Mouse (Mus musculus): ENCODE results near the gene Drg1.

Drg1 gene

DNA sequence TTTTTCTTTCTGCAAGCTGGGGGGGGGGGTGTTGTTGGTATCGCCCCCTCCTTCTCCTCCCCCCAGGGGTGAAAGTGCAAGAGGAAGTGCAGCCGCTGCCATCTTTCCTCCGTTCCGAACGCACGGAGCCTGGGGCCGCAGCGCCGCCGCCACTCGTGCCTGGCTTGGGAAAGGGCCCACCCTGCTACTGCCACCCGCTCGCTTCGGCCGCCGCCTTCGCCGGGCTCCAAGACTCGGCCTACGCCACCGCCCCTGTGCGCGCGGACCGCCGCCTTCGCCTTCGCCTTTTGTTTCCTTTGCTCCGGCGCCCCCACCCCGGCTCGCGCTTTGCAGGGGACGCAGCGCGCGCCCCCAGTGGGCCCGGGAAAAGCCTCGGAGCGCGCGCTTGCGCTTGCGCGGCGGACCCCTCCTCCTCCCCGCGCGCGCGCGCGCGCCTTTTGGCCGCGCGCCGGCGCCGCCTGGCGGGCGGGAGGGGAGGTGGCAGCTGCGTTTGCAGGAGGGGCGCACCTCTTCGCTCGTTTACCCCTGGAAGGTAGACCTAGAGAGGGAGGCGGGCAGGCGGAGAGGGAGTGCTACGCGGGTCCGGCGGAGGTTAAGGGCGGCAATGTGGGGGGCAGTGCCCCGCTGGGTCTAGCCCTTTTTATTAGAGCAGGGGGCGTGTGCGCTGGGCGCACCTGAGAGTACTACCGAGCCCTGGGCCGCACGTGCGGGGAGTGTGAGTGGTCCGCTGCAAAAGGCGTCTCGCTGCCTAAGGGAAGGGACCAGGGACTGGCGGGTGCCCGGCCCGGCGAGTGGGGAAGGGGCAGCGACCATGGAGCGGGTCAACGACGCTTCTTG, 23.8 kb upstream of the Drg1 start:
- DNase-seq = peak; percentile 90

DNA sequence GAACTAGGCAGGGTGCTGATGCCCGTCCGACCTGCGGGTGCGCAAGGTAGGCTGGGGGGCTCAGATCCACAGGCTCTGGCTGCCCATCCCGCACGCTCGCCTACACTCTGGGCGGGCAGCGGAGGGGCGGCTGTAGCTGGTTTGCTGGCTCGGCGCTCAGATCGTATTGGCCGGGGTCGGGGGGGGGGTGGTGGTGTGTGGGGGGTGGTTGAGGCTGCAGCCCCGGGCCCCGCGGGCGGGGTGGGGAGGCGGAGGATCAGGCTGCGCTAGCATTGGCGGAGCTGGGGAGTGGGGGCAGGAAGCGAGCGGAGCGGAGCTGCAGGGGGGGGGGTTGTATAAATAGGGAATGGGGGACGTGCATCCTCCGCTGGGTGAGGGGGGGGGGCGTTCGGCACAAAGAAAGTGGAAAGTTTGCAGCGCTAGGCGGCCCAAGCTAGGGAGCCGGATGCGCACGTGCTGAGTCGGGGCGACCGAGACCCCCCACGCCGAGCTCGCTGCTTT, 23.1 kb upstream of the Drg1 start:
- DNase-seq = no peak

DNA sequence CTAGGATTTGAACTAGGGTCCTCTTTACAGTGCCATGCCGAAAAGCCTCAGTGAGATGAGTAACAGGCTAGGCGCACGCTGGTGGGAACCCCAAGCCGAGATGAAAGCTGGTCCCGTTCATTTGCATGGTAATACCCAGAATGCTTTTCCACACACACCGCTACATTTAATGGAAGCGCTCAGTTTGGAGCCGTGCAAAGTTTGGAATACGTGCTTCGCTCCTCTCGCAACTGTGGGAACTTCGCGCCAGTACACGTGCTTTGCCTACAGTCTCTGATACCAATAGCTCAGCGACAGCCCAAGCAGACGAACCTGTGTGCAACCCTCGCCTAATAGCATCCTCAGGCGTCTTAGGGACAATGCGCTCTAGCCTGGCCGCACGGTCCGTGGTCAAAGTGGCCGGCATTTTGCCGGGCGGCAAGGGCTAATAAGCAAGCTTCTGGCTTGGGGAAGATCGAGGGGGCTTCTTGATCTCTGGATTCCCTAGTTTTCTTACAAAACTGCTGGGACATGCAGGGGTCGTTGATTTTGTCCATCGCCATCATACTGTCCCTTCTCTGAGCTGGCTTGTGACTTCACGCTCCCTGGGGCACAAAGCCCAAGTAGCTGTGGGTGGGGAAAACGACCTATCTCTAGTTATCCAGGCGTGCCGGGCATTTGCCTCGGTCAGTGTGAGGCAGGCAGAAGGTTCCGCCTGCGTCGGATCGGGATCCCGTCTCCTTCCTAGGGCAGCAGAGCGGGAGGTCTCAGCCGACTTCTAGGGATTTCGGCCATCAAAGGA, 22.5 kb upstream of the Drg1 start, which contains the start of gene Patz1:
Gene Patz1 (plus strand): TSS at position 354 of the 781 bp plus-strand sequence.
- peak; percentile 77 for DNase-seq

DNA sequence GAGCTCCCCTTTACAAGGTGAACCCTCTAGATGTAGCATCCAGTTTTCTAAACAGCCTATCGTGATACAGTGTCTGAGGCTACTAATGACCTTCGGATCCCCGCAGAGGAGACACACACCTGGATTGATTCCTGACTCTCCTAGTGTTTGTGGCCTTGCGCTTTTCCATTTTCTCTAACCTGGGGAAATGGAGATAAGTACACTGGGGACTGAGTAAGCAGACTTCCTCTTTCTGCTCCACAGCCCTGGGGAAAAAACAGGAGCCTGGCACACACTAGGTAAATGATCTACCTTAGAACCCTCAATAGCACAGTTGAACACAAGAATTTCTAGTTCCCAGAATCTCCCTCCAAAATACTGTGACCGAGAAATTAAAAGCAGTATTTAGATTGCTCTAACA, 21.7 kb upstream of the Drg1 start:
- peak; percentile 50 for DNase-seq

DNA sequence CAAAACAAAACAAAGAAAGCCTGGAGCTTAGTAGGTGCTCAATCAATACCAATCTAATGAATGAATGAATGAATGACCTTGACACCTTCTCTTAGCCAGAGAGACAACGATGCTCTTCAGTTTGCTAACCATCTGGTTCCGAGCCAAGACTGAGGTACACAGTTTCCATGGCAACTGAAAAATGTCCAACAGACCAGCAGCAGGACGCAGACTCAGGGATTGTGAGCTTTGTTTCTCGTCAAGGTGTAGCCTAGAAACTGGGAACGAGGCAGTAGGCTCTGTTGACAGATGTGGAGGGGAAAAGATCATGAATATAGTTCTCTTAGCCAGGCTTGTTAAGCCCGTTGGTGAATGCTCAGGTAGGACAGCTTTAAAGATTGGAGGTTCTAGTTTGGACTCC, 20.9 kb upstream of the Drg1 start:
- DNase-seq = peak; percentile 89

DNA sequence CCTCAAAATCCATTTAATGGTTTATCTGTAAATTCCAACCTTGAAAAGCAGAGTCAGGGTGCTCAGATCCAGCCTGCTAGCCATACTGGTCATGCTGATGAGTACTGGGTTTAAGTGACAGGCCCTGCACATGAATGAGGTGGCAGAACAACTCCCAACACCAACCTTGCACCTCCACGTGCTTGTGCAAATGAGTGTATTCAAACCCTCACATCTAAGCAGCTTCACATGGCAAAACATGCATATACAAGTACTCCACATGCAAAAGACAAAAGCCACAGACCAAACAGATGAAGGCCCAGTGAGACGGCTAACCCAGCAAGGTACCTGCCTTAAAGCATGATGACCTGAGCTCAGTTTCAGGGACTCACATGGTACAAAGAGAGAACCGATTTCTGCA, 19.7 kb upstream of the Drg1 start:
- no peak for DNase-seq

DNA sequence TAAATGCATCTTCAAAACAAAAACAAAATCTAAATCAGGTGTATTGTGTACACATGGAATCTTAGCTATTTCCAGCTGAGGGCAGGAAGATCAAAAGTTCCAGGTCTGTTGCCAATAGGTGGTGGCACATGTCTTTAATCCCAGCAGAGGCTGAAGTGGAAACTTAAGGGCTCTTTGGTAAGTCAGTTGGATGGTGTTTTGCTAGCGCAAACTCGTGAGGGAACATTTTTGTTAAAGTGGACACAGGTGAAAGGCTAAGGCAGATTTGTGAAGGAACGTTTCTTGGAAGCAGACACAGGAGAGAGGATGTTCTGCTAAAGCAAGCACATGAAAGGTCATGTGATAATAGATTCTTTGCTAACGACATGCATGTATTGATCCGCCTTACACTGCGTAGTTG, 17.4 kb upstream of the Drg1 start:
- DNase-seq = no peak

DNA sequence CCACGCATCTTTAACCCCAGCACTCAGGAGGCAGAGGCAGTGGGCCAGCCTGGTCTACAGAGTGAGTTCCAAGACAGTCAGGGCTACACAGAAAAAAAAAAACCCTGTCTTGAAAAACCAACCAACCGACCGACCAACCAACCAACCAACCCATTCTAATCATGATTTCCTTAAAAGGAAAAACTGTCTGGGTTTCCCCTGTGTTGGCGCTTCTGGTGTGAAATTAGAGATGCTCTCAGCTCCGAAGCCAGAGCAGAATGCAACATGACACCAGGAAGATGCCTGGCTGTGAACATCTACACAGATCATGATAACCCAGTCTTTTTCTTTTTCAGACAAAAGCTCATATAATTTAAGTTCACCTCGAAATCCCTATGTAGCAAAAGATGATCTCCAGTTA, 16.7 kb upstream of the Drg1 start:
- no peak for DNase-seq

DNA sequence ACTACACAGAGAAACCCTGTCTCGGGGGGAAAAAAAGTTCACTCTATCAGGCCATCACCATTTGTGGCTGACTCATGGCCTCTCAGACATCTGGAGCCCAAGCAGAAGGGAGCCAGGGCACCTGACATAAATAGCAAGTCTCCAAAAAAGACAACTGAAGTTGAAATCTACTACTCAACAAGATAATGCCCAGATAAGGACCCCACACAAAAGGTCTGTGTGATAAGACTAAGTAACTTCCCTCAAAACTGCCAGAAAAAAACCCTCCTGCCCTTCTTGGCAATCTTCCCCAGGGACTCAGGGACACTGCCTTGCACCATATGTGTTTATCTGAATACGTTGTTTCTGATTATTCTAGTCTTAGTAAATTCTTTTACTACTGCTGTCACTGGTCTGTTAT, 13.5 kb upstream of the Drg1 start:
- DNase-seq = no peak

DNA sequence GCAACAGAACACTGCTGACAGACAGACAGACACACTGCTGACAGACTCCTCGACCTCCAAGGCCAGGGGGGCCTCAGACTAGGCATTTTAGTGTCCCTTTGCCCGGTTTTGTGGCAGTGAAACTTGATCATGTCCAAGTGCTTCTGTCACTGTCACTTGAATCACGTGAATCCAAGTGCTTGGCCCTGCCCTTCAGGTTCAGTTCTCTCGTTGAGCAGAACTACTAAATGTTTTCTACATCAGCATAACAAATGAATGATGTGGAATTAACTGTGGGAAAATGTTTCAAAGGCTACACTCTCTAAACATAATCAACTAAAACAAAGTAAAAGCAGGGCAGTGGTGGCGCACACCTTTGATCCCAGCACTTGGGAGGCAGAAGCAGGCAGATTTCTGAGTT, 12.1 kb upstream of the Drg1 start:
- no peak for DNase-seq

DNA sequence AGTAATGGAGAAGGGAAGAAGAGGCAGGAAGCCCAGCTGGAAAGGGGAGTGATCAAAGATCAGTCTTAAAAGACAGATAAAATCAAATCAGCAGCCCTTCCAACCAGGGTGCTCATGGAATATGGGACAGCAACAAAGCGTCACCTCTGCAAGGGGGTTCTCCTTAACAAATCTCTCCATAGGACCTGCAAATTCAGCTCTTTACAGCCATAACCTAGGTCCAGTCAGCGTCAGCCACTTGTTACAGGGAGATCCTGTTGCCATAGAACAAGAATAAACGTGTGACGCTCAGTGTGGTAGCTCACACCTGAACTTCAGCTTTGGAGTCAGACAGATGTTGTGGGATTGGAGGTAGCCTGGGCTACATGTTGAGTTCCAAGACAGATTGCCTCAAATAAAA, 3.0 kb upstream of the Drg1 start:
- no peak for DNase-seq

DNA sequence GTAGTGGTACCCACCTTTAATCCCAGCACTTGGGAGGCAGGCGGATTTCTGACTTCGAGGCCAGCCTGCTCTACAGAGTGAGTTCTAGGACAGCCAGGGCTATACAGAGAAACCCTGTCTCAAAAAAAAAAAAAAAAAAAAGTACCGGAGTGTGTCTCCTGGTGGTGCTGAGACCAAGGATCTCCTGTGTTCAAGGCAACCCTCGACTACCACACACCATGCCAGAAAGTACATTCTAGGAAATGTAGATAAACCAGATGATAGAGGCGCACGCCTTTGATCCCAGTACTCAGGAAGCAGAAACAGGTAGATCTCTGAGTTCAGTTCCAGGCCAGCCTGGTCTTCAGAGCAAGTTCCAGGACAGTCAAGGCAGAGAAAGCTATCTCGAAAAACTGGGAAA, 918 bp upstream of the Drg1 start:
- no peak for DNase-seq

DNA sequence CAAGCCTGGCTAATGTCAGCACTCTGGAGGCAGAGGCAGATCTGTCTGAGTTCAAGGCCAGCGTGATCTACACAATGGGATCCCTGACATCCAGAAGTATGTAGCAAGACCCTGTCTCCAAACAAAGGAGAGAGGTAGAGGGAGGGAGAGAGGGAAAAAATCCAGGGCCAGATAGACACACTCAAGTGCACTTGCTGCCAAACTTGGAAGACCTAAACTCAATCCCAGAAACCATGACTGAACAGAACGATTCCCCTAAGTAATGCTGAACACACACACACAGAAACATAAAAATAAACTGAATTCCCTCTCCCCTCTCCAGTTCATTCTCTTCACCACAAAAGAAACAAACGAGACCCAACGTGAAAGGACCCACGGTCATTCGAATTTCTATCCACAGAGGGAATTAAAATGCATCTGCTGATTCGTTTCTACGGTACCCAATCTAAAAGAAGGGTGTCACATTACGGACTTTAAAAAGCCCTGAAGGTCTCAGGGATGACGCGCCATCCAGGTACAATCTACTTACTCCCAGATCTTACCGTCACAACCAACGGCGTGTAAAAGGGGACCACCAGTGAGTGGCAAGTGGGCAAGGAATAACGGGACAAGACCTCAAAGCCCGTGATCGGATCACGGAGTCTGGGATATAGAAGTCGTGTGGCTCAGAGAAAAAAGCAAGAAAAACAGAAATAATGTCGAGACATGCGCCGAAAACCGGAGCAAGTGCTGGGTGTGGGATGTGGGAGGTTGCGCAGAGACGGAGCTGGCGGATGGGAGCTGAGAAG, 730 bp downstream of the Drg1 start:
- DNase-seq = peak; percentile 47

DNA sequence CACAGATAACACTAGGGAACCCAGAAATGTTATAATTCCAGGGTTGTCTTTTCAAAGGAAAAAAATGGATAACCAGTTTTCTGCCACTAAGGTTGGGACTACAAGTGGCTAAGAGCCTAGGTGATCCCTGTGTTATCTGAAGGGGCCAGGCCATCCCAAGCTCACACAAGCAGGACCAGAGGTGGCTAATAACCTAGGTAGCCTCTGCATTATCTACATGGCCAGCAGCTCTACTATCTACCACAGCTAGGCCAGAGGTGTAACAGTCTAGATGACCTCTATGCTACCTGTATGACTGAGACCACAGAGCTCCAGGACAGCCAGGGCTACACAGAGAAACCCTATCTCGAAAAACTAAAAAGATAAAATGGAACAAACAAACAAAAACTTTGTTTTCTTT, 6.7 kb downstream of the Drg1 start:
- no peak for DNase-seq

DNA sequence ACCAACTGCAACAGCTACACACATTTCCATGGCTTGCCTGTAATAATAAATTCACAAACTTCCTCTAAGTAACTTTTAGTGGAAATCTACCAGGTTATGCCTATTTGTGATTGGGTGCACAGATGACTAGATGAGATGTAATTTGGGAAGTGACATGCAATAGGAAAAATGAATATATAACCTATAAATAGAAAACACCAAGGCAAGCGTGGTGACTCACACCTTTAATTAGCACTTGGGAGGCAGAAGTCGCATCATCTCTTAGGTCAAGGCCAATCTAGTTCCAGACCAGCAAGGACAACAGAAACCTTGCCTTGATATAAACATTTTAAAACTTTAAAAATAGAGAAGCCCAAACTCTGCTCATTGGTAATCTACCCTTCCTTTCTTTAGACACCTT, 18.8 kb downstream of the Drg1 start:
- no peak for DNase-seq

DNA sequence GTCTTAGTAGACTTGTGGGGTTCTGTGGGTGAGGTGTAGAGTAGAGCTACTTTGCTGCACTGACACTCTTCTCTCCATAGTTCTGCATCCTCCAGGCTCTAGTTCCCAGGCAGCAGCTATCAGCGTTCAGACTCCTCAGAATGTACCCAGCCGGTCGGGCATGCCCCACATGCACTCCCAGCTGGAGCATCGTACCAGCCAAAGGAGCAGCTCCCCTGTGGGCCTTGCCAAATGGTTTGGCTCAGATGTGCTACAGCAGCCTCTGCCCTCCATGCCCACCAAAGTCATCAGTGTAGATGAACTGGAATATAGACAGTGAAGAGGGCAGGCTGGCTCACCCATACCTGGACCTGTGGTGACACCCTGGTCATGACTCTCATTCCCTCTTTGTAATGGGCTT, 22.4 kb downstream of the Drg1 start:
- peak; percentile 40 for DNase-seq

DNA sequence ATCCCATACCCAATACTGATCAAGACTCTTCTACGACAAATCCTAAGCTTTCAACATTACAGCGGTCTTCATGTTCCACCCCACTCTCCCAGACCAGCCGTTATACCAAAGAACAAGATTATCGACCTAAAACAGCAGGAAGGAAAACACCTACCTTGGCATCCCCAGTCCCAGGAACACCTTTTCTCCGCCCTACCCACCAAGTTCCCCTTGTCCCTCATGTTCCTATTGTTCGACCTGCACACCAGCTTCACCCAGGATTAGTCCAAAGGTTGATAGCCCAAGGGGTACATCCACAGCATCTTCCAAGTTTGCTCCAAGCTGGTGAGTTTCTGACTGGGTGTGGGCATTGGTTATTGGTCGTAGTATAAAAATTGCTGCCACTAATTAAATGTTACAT, 23.8 kb downstream of the Drg1 start:
- DNase-seq = no peak

DNA sequence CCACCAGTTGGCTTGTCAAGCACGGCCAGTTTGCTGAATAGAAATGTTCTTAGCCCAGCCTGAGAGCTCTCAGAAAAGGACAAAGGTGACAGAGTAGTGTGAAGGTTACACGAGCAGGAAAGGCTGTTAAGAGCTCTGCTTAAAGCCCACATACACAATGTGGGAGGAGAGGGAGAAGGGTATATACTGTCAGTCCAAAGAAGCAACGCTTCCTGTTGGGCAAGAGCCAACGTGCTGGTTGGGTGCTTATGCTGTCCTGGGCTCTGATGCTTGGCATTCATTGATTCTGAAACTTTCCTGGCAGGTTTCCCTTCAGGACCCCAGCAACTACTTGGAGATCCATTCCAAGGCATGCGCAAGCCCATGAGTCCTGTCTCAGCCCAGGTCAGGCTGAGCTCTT, 30.9 kb downstream of the Drg1 start:
- DNase-seq = no peak

DNA sequence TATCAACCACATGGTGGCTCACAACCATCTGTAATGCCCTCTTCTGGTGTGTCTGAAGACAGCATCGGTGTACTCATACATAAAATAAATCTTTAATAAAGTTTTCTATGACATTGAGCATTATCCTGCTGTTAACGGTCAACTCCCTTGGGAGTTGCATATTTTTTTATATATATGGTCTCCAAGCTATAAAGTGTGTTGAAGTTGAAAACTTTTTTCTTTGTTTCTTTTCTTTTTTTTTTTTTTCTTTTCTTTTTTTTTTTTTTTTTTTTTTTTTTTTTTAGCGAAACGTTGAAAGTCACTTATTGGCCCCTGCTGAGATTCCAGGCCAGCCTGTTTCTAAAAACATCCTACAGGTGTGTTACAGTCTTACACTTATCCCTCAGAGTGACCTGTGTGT, 32.5 kb downstream of the Drg1 start:
- DNase-seq = no peak

DNA sequence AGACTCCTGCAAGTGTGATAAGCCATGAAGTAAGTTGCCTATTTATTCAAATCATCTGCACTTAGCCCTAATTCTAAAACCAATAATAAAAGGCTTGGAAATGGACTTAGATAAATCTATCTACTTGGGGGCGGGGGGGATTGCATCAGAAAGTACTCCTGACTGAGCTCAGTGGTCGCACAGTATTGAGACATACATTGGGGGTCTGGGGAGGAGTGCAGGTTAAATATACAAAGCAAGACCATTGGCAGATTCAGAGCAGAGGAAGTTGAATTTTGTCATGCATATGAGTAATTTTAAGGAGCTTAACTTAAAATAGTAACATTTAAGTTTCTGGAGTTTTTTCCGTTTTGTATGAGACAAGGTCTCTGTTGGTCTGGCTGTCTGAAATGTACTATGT, 34.0 kb downstream of the Drg1 start:
- DNase-seq = no peak

DNA sequence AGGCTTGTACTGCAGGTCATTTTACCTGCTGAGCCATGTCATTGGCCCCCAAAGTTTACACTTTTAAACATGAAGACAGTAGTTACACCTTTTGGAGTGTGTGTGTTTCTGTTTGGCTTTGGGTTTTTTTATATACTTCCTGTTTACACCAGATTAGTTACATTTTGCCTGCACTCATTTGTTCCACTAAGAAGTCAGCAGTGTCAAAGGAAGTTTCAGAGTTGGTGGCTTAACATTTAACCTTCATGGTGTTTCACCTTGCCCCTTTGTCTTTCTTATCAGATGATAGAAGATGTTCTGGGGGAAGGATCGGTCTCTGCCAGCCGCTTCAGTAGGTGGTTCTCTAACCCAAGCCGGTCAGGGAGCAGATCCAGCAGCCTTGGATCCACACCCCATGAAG, 39.1 kb downstream of the Drg1 start:
- DNase-seq = no peak

DNA sequence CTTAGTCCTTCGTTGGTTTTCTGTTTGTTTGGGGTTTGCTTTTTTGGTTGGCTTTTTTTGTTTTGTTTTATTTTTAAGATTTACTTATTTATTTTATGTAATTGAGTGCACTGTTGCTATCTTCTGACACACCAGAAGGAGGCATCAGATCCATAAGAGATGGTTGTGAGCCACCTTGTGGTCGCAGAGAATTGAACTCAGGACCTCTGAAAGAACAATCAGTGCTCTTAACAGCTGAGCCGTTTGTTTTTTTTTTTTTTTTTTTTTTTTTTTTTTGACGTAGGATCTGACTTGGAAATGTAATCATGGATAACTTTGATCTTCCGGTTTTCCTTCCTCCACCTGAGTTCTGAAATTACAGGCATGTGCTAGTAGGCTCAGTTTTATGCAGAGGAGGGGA, 43.1 kb downstream of the Drg1 start:
- no peak for DNase-seq

DNA sequence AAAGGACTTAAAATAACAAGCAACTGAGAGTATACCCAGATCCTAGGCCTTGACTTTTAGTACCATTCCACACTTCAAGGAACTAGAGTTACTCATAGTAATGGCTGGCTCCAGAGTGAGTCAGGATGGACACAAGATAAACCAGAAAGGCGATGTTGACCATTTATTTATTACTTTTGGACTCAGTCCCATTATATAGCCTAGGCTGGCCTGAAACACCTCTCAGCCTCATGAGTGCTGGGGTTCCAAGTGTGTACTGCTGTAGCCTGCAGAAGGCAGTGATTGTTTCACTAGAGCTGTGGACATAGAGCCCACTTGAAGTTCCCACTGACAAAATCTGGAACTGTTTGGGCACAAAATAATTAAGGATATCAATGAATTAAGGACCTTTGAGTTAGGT, 53.7 kb downstream of the Drg1 start:
- no peak for DNase-seq
